Mouse (Mus musculus) lung, embryonic 15.5 days (tissue): ENCODE measurements around the gene Akap8. TPM values are rescaled to one million over a fixed set of nuclear protein-coding genes. Genes with fewer than 3 reads are reported as not detected.

Experiments
- ATAC-seq: fragments of 200-750 bp; cut with Nextera tagmentation; 2 replicates; pipeline ENCODE4 v1.8.0; 2017; ENCODE audit warnings: moderate number of reproducible peaks, borderline replicate concordance; ENCODE audit not compliant: low FRiP score, low TSS enrichment; ENCODE audit errors: extremely low read depth
- H3K27ac ChIP-seq: fragments of 300-500 bp; sonication (generic); 2 replicates; pipeline ENCODE4 v1.5.1; 2015; ENCODE audit warnings: moderate library complexity, mild to moderate bottlenecking, inconsistent platforms
- H3K27me3 ChIP-seq: fragments of 300-500 bp; sonication (generic); 2 replicates; pipeline ENCODE4 v1.6.1; 2015; ENCODE audit warnings: inconsistent platforms
- H3K36me3 ChIP-seq: fragments of 300-500 bp; sonication (generic); 2 replicates; pipeline ENCODE4 v1.6.1; 2015; ENCODE audit warnings: inconsistent platforms
- H3K4me1 ChIP-seq: fragments of 300-500 bp; sonication (generic); 2 replicates; pipeline ENCODE4 v1.6.1; 2015; ENCODE audit warnings: inconsistent platforms
- H3K4me2 ChIP-seq: fragments of 300-500 bp; sonication (generic); 2 replicates; pipeline ENCODE4 v1.6.1; 2015; ENCODE audit warnings: inconsistent platforms, mild to moderate bottlenecking, moderate library complexity
- H3K4me3 ChIP-seq: fragments of 300-500 bp; sonication (generic); 2 replicates; pipeline ENCODE4 v1.5.1; 2015; ENCODE audit warnings: mild to moderate bottlenecking, inconsistent platforms
- H3K9ac ChIP-seq: fragments of 300-500 bp; sonication (generic); 2 replicates; pipeline ENCODE4 v1.6.1; 2015; ENCODE audit warnings: inconsistent platforms
- H3K9me3 ChIP-seq: fragments of 300-500 bp; sonication (generic); 2 replicates; pipeline ENCODE4 v1.6.1; 2016; ENCODE audit warnings: inconsistent platforms
- WGBS: fragments of 180-500 bp; shearing (Covaris S2); methylation state at CpG from one replicate; pipeline ENCODE4 v1.1.7; 2015; 5-methylcytosine and 5-hydroxymethylcytosine counted together
- polyA plus RNA-seq: library from polyadenylated mRNA; unstranded; fragments of >200 nt; fragmentation: Nextera tagmentation; extraction: Ambion mirVana; gene quantifications from 2 replicates; pipeline ENCODE4 v1.2.1, GENCODE M21; 2015

Akap8 gene
- polyA plus RNA-seq, 1 experiment from 2014 or later: 101 TPM

GRCm38 (mm10) chr17:32313892-32314291 lies 7.1 kb downstream of the Akap8 start:
- no peaks in the 10 kb centered on the region for H3K9me3 ChIP-seq
- H3K9ac ChIP-seq: no peak overlapping the region
- H3K27me3 ChIP-seq: no peaks in the 10 kb centered on the region
- WGBS: 72% methylated on average over 5 of the region's 5 CpGs
- no peak overlapping the region for H3K27ac ChIP-seq
- H3K4me3 ChIP-seq: no peak overlapping the region
- no peak overlapping the region for H3K4me2 ChIP-seq
- peaks cover 5% of the 10 kb centered on the region for H3K4me1 ChIP-seq
- H3K36me3 ChIP-seq: peaks cover 98% of the 10 kb centered on the region
- ATAC-seq: no peak

- no peak overlapping the region for H3K27ac ChIP-seq
- no peaks in the 10 kb centered on the region for H3K4me1 ChIP-seq
- no peak overlapping the region for H3K9ac ChIP-seq
- no peak overlapping the region for H3K4me2 ChIP-seq
- 94% methylated on average over 8 of the region's 8 CpGs for WGBS
- no peaks in the 10 kb centered on the region for H3K27me3 ChIP-seq
- no peak for ATAC-seq
- no peaks in the 10 kb centered on the region for H3K9me3 ChIP-seq
- peaks cover 100% of the 10 kb centered on the region for H3K36me3 ChIP-seq
- H3K4me3 ChIP-seq: no peak overlapping the region
Observed at GRCm38 (mm10) chr17:32312801-32313200, 8.2 kb downstream of the Akap8 start.

GRCm38 (mm10) chr17:32307963-32308362 lies 13.1 kb downstream of the Akap8 start:
- whole genome bisulfite sequencing: 84% methylated on average over 4 of the region's 4 CpGs
- H3K9ac ChIP-seq: no peak overlapping the region
- no peaks in the 10 kb centered on the region for H3K27me3 ChIP-seq
- no peaks in the 10 kb centered on the region for H3K4me1 ChIP-seq
- no peak overlapping the region for H3K27ac ChIP-seq
- H3K4me2 ChIP-seq: no peak overlapping the region
- H3K36me3 ChIP-seq: peaks cover 93% of the 10 kb centered on the region
- H3K9me3 ChIP-seq: no peaks in the 10 kb centered on the region
- ATAC-seq: no peak
- no peak overlapping the region for H3K4me3 ChIP-seq

- ATAC-seq: no peak
- H3K4me1 ChIP-seq: no peaks in the 10 kb centered on the region
Observed at GRCm38 (mm10) chr17:32298125-32298524, 22.9 kb downstream of the Akap8 start.

GRCm38 (mm10) chr17:32295901-32296300 lies 25.1 kb downstream of the Akap8 start:
- Histone ChIP-seq H3K4me3 (no peak overlapping the region), H3K36me3 (no peaks in the 10 kb centered on the region), H3K4me2 (no peak overlapping the region), H3K9me3 (no peaks in the 10 kb centered on the region), H3K9ac (no peak overlapping the region), H3K4me1 (no peaks in the 10 kb centered on the region), H3K27me3 (no peaks in the 10 kb centered on the region), H3K27ac (no peak overlapping the region)
- WGBS: 55% methylated on average over 2 of the region's 2 CpGs
- ATAC-seq: no peak

More at GRCm38 (mm10) chr17:32298125-32298524, 22.9 kb downstream of the Akap8 start:
- Histone ChIP-seq H3K9me3 (no peaks in the 10 kb centered on the region), H3K27ac (no peak overlapping the region), H3K4me2 (no peak overlapping the region), H3K27me3 (no peaks in the 10 kb centered on the region), H3K4me3 (no peak overlapping the region), H3K36me3 (no peaks in the 10 kb centered on the region), H3K9ac (no peak overlapping the region)
- WGBS: 79% methylated on average over 1 of the region's 1 CpGs

- Histone ChIP-seq H3K4me2 (no peak overlapping the region), H3K9me3 (no peaks in the 10 kb centered on the region), H3K4me1 (no peaks in the 10 kb centered on the region), H3K27ac (no peak overlapping the region), H3K36me3 (no peaks in the 10 kb centered on the region), H3K27me3 (no peaks in the 10 kb centered on the region), H3K9ac (no peak overlapping the region), H3K4me3 (no peak overlapping the region)
- WGBS: 76% methylated on average over 4 of the region's 4 CpGs
- ATAC-seq: no peak
Observed at GRCm38 (mm10) chr17:32295160-32295559, 25.9 kb downstream of the Akap8 start.

- H3K9me3 ChIP-seq: no peaks in the 10 kb centered on the region
- H3K36me3 ChIP-seq: no peaks in the 10 kb centered on the region
- H3K4me1 ChIP-seq: peaks cover 22% of the 10 kb centered on the region
- H3K9ac ChIP-seq: peak overlapping the region; percentile 98
- ATAC-seq: no peak
- no peaks in the 10 kb centered on the region for H3K27me3 ChIP-seq
- peak overlapping the region; percentile 65 for H3K4me2 ChIP-seq
- WGBS: 38% methylated on average over 6 of the region's 6 CpGs
- H3K27ac ChIP-seq: peak overlapping the region; percentile 100
- H3K4me3 ChIP-seq: peak overlapping the region; percentile 99
Observed at GRCm38 (mm10) chr17:32285138-32285670, 35.8 kb downstream of the Akap8 start.

- Histone ChIP-seq H3K4me2 (peak within 1 kb of the TSS; percentile 65), H3K4me3 (peak within 1 kb of the TSS; percentile 99), H3K9me3 (no peaks in the 10 kb centered on the region), H3K27ac (peak within 1 kb of the TSS; percentile 100), H3K4me1 (peaks cover 22% of the 10 kb centered on the region), H3K27me3 (no peaks in the 10 kb centered on the region), H3K36me3 (no peaks in the 10 kb centered on the region), H3K9ac (peak within 1 kb of the TSS; percentile 98)
- ATAC-seq: peak; percentile 89
- WGBS: under 1% methylated on average over 66 of the region's 100 CpGs
Observed at GRCm38 (mm10) chr17:32284262-32285137, 36.5 kb downstream of the Akap8 start, which contains the start of gene Brd4. TSS of gene Brd4 (minus strand) at chr17:32284722.

- peaks cover 22% of the 10 kb centered on the region for H3K4me1 ChIP-seq
- WGBS: 0% methylated on average over 21 of the region's 41 CpGs
- peak; percentile 79 for ATAC-seq
- peak overlapping the region; percentile 99 for H3K4me3 ChIP-seq
- peak overlapping the region; percentile 98 for H3K9ac ChIP-seq
- H3K27ac ChIP-seq: peak overlapping the region; percentile 100
- no peaks in the 10 kb centered on the region for H3K9me3 ChIP-seq
- H3K36me3 ChIP-seq: no peaks in the 10 kb centered on the region
- H3K4me2 ChIP-seq: peak overlapping the region; percentile 65
- no peaks in the 10 kb centered on the region for H3K27me3 ChIP-seq
Observed at GRCm38 (mm10) chr17:32283771-32284221, 37.2 kb downstream of the Akap8 start.

- H3K4me2 ChIP-seq: peak overlapping the region; percentile 65
- H3K27me3 ChIP-seq: no peaks in the 10 kb centered on the region
- H3K9me3 ChIP-seq: no peaks in the 10 kb centered on the region
- ATAC-seq: no peak
- H3K9ac ChIP-seq: peak overlapping the region; percentile 98
- no peaks in the 10 kb centered on the region for H3K36me3 ChIP-seq
- peaks cover 22% of the 10 kb centered on the region for H3K4me1 ChIP-seq
- H3K4me3 ChIP-seq: peak overlapping the region; percentile 99
- H3K27ac ChIP-seq: peak overlapping the region; percentile 100
- WGBS: 5% methylated on average over 7 of the region's 7 CpGs
Observed at GRCm38 (mm10) chr17:32283341-32283740, 37.7 kb downstream of the Akap8 start.

GRCm38 (mm10) chr17:32281611-32282310 lies 39.3 kb downstream of the Akap8 start:
- H3K4me1 ChIP-seq: peaks cover 22% of the 10 kb centered on the region
- H3K9me3 ChIP-seq: no peaks in the 10 kb centered on the region
- 60% methylated on average over 4 of the region's 4 CpGs for WGBS
- no peak overlapping the region for H3K9ac ChIP-seq
- H3K27ac ChIP-seq: no peak overlapping the region
- H3K4me2 ChIP-seq: peak overlapping the region; percentile 65; the same call in 1 of the 2 replicates
- no peak for ATAC-seq
- H3K4me3 ChIP-seq: no peak overlapping the region
- H3K27me3 ChIP-seq: no peaks in the 10 kb centered on the region
- H3K36me3 ChIP-seq: no peaks in the 10 kb centered on the region
